Mouse (Mus musculus) cerebellum, adult 2 months (tissue): Measurements from ENCODE around the gene Ankar. TPM values are rescaled to one million over a fixed set of nuclear protein-coding genes. Genes with fewer than 3 reads are reported as not detected.

Experiments
- DNase-seq, 2 experiments: peaks; one replicate each; pipeline ENCODE4 v3.0.0; 2021
- H3K27ac ChIP-seq: fragments of 200-500 bp; 2 replicates; pipeline ENCODE4 v1.5.1; 2012; ENCODE audit warnings: low read length, control low read depth, inconsistent platforms; ENCODE audit not compliant: insufficient read depth
- H3K27me3 ChIP-seq: fragments of 200-500 bp; 2 replicates; pipeline ENCODE4 v1.6.1; 2012; ENCODE audit warnings: inconsistent platforms, mild to moderate bottlenecking, low read length, moderate library complexity; ENCODE audit not compliant: control insufficient read depth, insufficient read depth
- H3K4me1 ChIP-seq: fragments of 200-500 bp; 2 replicates; pipeline ENCODE4 v1.6.1; 2011; ENCODE audit warnings: low read length; ENCODE audit not compliant: control insufficient read depth, insufficient read depth
- H3K4me3 ChIP-seq: fragments of 200-500 bp; replicated peaks from 2 replicates; pipeline ENCODE3; 2011; ENCODE audit warnings: mild to moderate bottlenecking, low read depth, low read length, control low read depth; ENCODE audit not compliant: insufficient read depth
- CTCF ChIP-seq: fragments of 200-500 bp; IDR thresholded peaks from 2 replicates; pipeline ENCODE4 v1.5.1; 2011; ENCODE audit warnings: low read depth, mild to moderate bottlenecking, control low read depth, low read length, moderate library complexity, borderline replicate concordance; ENCODE audit not compliant: insufficient read depth
- POLR2A ChIP-seq: fragments of 200-500 bp; IDR thresholded peaks from 2 replicates; pipeline ENCODE4 v1.6.1; 2011; ENCODE audit warnings: low read length, control low read depth, borderline replicate concordance; ENCODE audit not compliant: insufficient read depth
- WGBS: fragments of 180-500 bp; shearing (Covaris S2); methylation state at CpG from one replicate; pipeline ENCODE4 v1.1.7; 2018; 5-methylcytosine and 5-hydroxymethylcytosine counted together
- polyA plus RNA-seq: library from polyadenylated mRNA; depleted of rRNA; stranded (reverse); fragments of >200 nt; gene quantifications from 2 replicates; pipeline ENCODE4 v1.2.3, GENCODE M21; 2012

Gene Ankar
- polyA plus RNA-seq, 1 experiment, result not detected

DNA sequence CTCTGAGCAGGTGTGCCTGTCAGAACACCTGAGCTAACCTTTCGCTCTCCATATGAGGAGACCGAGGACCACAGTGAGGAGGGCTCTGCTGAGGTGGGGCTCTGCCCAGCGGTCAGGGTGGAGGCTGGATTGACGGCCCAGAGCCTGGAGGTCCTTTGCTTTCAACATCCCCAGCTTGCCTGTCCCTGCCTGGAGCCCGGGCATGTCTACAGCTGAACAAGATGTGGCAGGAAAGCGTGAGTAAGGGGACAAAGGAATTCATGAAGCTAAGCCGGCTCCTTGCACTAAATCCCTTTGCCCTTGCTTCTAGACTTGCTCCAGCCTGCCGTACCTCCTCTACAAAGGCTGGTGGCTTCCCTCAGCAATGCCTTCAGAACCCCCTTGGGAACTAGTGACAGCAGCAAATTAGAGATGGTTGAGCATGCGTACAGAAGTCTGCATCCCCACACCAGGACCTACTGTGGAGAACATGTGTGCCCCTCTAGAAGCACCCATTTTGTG is 32.9 kb upstream of the Ankar start:
- no peak for DNase-seq
- Histone ChIP-seq H3K4me1 (no peaks in the 10 kb centered on the region; the same call in 1 of the 2 replicates), H3K27ac (no peak overlapping the region), H3K4me3 (no peak overlapping the region), H3K27me3 (no peaks in the 10 kb centered on the region)
- 90% methylated on average over 9 of the region's 9 CpGs for WGBS
- no peak for TF ChIP-seq CTCF
- no peak for TF ChIP-seq POLR2A

GRCm38 (mm10) chr1:72730126-72730525 is 29.7 kb upstream of the Ankar start:
- Histone ChIP-seq H3K4me1 (no peaks in the 10 kb centered on the region), H3K4me3 (no peak overlapping the region), H3K27me3 (no peaks in the 10 kb centered on the region), H3K27ac (no peak overlapping the region)
- 70% methylated on average over 10 of the region's 10 CpGs for WGBS
- no peak for TF ChIP-seq POLR2A
- TF ChIP-seq CTCF, result no peak
- DNase-seq, result no peak

DNA sequence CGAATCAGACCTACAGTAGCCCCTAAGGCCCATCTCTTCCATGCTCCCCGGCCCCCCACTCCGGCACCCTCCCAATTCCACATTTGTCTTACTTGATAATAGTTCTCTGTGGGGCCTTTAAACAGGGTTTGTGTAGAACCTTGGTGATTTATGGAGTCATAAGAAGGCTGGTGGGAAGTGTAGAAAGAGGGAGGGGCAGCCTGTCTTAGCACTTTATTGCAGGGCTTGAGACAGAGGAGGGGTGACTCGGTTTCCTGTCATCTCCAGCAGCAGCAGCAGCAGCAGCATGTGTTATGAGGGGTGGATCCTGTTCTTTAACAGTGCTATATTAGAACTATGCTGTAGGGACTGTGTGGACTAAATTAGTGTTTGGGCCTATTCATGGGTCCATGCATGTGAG is 28.4 kb upstream of the Ankar start:
- Histone ChIP-seq H3K27me3 (no peaks in the 10 kb centered on the region), H3K27ac (no peak overlapping the region), H3K4me1 (peaks cover 3% of the 10 kb centered on the region; the same call in 1 of the 2 replicates), H3K4me3 (no peak overlapping the region)
- WGBS, result 93% methylated on average over 4 of the region's 4 CpGs
- DNase-seq, result no peak
- TF ChIP-seq POLR2A, result no peak
- TF ChIP-seq CTCF, result no peak

- H3K4me1 ChIP-seq, result peaks cover 11% of the 10 kb centered on the region
- H3K27ac ChIP-seq, result no peak overlapping the region
- H3K27me3 ChIP-seq, result no peaks in the 10 kb centered on the region
- H3K4me3 ChIP-seq, result no peak overlapping the region
- TF ChIP-seq POLR2A (no peak), CTCF (no peak)
- no peak for DNase-seq
- WGBS, result 97% methylated on average over 13 of the region's 13 CpGs
Measured at GRCm38 (mm10) chr1:72725941-72726340, 25.6 kb upstream of the Ankar start.

GRCm38 (mm10) chr1:72724354-72724753 is 24.0 kb upstream of the Ankar start:
- peak; percentile 44 to 83 for DNase-seq
- TF ChIP-seq POLR2A, result no peak
- no peak for TF ChIP-seq CTCF
- H3K4me3 ChIP-seq, result no peak overlapping the region
- WGBS, result 3% methylated on average over 2 of the region's 2 CpGs
- H3K27me3 ChIP-seq, result no peaks in the 10 kb centered on the region
- no peak overlapping the region for H3K27ac ChIP-seq
- peaks cover 11% of the 10 kb centered on the region for H3K4me1 ChIP-seq

GRCm38 (mm10) chr1:72722646-72723045 is 22.3 kb upstream of the Ankar start:
- TF ChIP-seq POLR2A (no peak), CTCF (no peak)
- Histone ChIP-seq H3K27me3 (no peaks in the 10 kb centered on the region), H3K4me1 (peaks cover 11% of the 10 kb centered on the region), H3K27ac (0 out of 2 replicates have a peak overlapping the region, but pooled peaks have one; percentile 20), H3K4me3 (no peak overlapping the region)
- DNase-seq, result peak; percentile 38 to 55
- WGBS, result 9% methylated on average over 8 of the region's 8 CpGs

GRCm38 (mm10) chr1:72720115-72720725 is 19.8 kb upstream of the Ankar start:
- WGBS, result 49% methylated on average over 6 of the region's 6 CpGs
- no peak overlapping the region for H3K27ac ChIP-seq
- H3K4me3 ChIP-seq, result no peak overlapping the region
- H3K4me1 ChIP-seq, result peaks cover 11% of the 10 kb centered on the region
- no peaks in the 10 kb centered on the region for H3K27me3 ChIP-seq
- DNase-seq, result no peak
- TF ChIP-seq CTCF, result no peak
- no peak for TF ChIP-seq POLR2A

DNA sequence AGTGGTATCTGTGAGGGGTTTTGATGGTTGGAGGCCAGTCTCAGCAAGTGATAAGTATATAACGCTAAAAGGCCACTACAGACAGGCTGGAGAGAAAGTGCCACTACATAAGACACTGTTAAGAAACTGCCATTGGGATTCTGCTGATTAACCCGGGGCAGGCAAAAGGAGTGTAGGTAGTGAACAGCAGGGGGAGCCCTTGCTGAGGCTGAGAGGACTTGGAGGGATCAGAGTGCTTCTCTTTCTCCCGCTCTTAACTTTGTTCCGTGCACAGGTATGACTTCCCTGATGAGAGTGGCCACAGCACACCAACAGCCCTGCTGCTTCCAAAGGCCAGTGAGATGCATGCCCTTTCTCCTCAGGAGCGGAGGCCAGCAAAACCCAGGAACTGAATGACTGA is 18.5 kb upstream of the Ankar start:
- no peak for TF ChIP-seq POLR2A
- TF ChIP-seq CTCF, result peak; percentile 81
- no peak overlapping the region for H3K4me3 ChIP-seq
- no peaks in the 10 kb centered on the region for H3K27me3 ChIP-seq
- peak; percentile 49 to 62 for DNase-seq
- peaks cover 8% of the 10 kb centered on the region for H3K4me1 ChIP-seq
- 26% methylated on average over 5 of the region's 5 CpGs for WGBS
- no peak overlapping the region for H3K27ac ChIP-seq
